Comparison of ENCODE assay signal across 21 mouse cellular contexts in the genomic region with DNA sequence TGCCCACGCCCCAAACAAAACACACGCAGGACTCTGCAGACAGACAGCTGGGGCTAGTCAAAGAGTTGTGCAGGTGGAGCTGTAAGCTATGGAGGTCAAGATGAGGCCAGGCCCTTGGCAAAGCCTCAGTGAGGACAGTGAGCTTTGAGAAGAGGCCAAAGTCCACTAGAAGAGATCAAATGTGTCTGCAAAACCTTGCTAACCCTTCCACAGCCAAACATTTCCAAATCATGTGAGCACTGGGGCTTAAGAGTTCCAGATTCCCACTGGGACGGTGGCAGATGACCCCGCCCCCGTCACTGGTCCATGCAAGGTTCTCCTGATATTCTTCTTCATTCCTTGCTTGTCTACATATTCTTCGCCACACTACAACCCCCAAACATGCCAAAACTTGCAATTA. TPM values are rescaled to one million over a fixed set of nuclear protein-coding genes. Genes with fewer than 3 reads are reported as not detected.
DNase-seq lines count a peak whose midpoint lies in the region; ATAC-seq lines count a peak whose summit lies in the region.
"Had no signal": no experiment of that assay in that cellular context is flagged by ENCODE, and none has a peak within 500 bp of the region (broad histone marks: within the 10 kb centered on the region; RNA-seq: fewer than 3 reads in every experiment).

No protein-coding gene starts in this region.

- no peak for ATAC-seq in kidney, embryonic 14.5 days (ENCODE audit: low FRiP score, low TSS enrichment)
- ATAC-seq: forebrain, embryonic 14.5 days; hindbrain, embryonic 16.5 days had no signal

- no peaks in the 10 kb centered on the region for H3K27me3 ChIP-seq in kidney, embryonic 14.5 days (ENCODE audit: control insufficient read depth, insufficient read depth, low read length)
- H3K27me3 ChIP-seq: hindbrain, embryonic 12.5 days had no signal

- no peak overlapping the region for H3K9ac ChIP-seq in kidney, embryonic 14.5 days (ENCODE audit: low read depth, low read length)
- H3K9ac ChIP-seq: embryonic facial prominence, embryonic 15.5 days; heart, embryonic 12.5 days; hindbrain, embryonic 12.5 days had no signal

- H3K27ac ChIP-seq in kidney, embryonic 14.5 days (ENCODE audit: low read depth, low read length): no peak overlapping the region
- H3K27ac ChIP-seq: embryonic facial prominence, embryonic 15.5 days; forebrain, embryonic 10.5 days; heart, adult 2 months; hindbrain, embryonic 12.5 days had no signal

- no peaks in the 10 kb centered on the region for H3K36me3 ChIP-seq in kidney, embryonic 14.5 days (ENCODE audit: control insufficient read depth, insufficient read depth, low read length)
- H3K36me3 ChIP-seq: embryonic facial prominence, embryonic 15.5 days; forebrain, embryonic 10.5 days; heart, embryonic 12.5 days; hindbrain, embryonic 12.5 days had no signal

- H3K4me2 ChIP-seq in kidney, embryonic 14.5 days (replicated peaks; ENCODE audit: low read depth, low read length): no peak overlapping the region
- H3K4me2 ChIP-seq: embryonic facial prominence, embryonic 15.5 days; heart, embryonic 12.5 days; hindbrain, embryonic 12.5 days had no signal

- no peak overlapping the region for H3K4me3 ChIP-seq in kidney, embryonic 14.5 days (ENCODE audit: low read length)
- H3K4me3 ChIP-seq: embryonic facial prominence, embryonic 15.5 days; erythroblast, embryonic 14.5 days; forebrain, embryonic 10.5 days; heart, adult 2 months; heart, embryonic 12.5 days; hindbrain, embryonic 12.5 days had no signal

- DNase-seq in cerebellum, adult 9-11 months: peak; percentile 8
- no peak for DNase-seq in cerebellum, adult 18-20 months
- DNase-seq in kidney, adult 18-20 months: peak; percentile 45
- peak; percentile 3 for DNase-seq in layer of hippocampus, adult 9-11 months
- DNase-seq in layer of hippocampus, adult 8-10 months (ENCODE audit: low spot score in 2 of 2): no peak
- peak; percentile 38 to 55 for DNase-seq in kidney, postnatal 25 days
- no peak for DNase-seq in spleen, adult 18-20 months

- WGBS in kidney, embryonic 14.5 days: 81% methylated on average over 6 of the region's 6 CpGs

- H3K4me1 ChIP-seq in kidney, embryonic 14.5 days (ENCODE audit: control insufficient read depth, insufficient read depth, low read length): no peaks in the 10 kb centered on the region
- H3K4me1 ChIP-seq: embryonic facial prominence, embryonic 15.5 days; forebrain, embryonic 10.5 days; hindbrain, embryonic 12.5 days had no signal

- no peaks in the 10 kb centered on the region for H3K9me3 ChIP-seq in kidney, embryonic 14.5 days (ENCODE audit: control insufficient read depth, low read length)
- H3K9me3 ChIP-seq: embryonic facial prominence, embryonic 15.5 days; forebrain, embryonic 10.5 days; heart, embryonic 12.5 days; hindbrain, embryonic 12.5 days had no signal

RNA-seq across cellular contexts. Expression of a gene that starts 16.1 kb away (rescaled TPM):
- polyA plus RNA-seq in kidney, embryonic 14.5 days (2014; fragmentation: Nextera tagmentation; extraction: Ambion mirVana): 4.2 and 4.4 TPM in 2 replicates
- 1 to 10 TPM; 4.9 to 6.4 (median 5.6) TPM for total RNA-seq in layer of hippocampus, adult 8-10 months (2022)
- total RNA-seq: common myeloid progenitor, adult 5-6 weeks; MEL had no signal
- polyA plus RNA-seq: C2C12; erythroblast, embryonic 14.5 days had no signal

RNA-seq across cellular contexts. Expression of a gene that starts 26.4 kb away (rescaled TPM):
- 3.9 and 4.8 TPM in 2 replicates for polyA plus RNA-seq in kidney, embryonic 14.5 days (2014; fragmentation: Nextera tagmentation; extraction: Ambion mirVana)
- total RNA-seq in layer of hippocampus, adult 8-10 months (2022): 1 to 10 TPM; 1.6 to 5.9 (median 3.6) TPM
- total RNA-seq: MEL had no signal

RNA-seq across cellular contexts. Expression of a gene that starts 50.2 kb away (rescaled TPM):
- polyA plus RNA-seq in kidney, embryonic 14.5 days (2014; fragmentation: Nextera tagmentation; extraction: Ambion mirVana): not detected in 2 replicates
- total RNA-seq in layer of hippocampus, adult 8-10 months (2022): 1 to 10 TPM; 1.4 to 2.3 (median 2.0) TPM
- total RNA-seq: common myeloid progenitor, adult 5-6 weeks; heart, adult 2 months; heart, postnatal 4 days; MEL had no signal
- polyA plus RNA-seq: C2C12; embryonic facial prominence, embryonic 15.5 days; erythroblast, embryonic 14.5 days; heart, embryonic 12.5 days; heart, embryonic 16.5 days had no signal

Comparison
In these comparisons a context has a peak if more than half of its experiments do, and no peak if none do; other contexts are left out.
1. DNase-seq: peak in cerebellum, adult 9-11 months (single experiment), kidney, adult 18-20 months (single experiment), layer of hippocampus, adult 9-11 months (single experiment) and kidney, postnatal 25 days (2 of 2); none in cerebellum, adult 18-20 months (0 of 2), layer of hippocampus, adult 8-10 months (0 of 2) and spleen, adult 18-20 months (0 of 2).